Mouse (Mus musculus) liver, adult 2 months (tissue): Measurements from ENCODE around the gene Stx11.

Source experiments
- CTCF ChIP-seq: fragments of 200-500 bp; IDR thresholded peaks from 2 replicates; pipeline ENCODE4 v1.5.1; 2011; ENCODE audit warnings: low read depth, low read length, control low read depth
- POLR2A ChIP-seq: fragments of 200-500 bp; IDR thresholded peaks from 2 replicates; pipeline ENCODE4 v1.6.1; 2011; ENCODE audit warnings: low read length, control low read depth; ENCODE audit not compliant: insufficient read depth; ENCODE audit errors: extremely low read depth

- no peak for TF ChIP-seq POLR2A
- no peak for TF ChIP-seq CTCF
Observed at GRCm38 (mm10) chr10:12911451-12911850, 52.6 kb downstream of the Stx11 start.
